Mouse (Mus musculus) embryonic stem cell, embryonic (primary cell): ENCODE results near the gene Ip6k3.

Source experiments
- CTCF ChIA-PET, 4 experiments: fragments of 300-600 bp in 2 of 4; fragments of 350-600 bp in 2 of 4; sonication (Branson Sonifier 250); formaldehyde crosslinking; loops; one replicate each; lab custom pipeline; 2022; ENCODE audit warnings: inconsistent platforms in 2 of 4; lab: Charles Lee
- POLR2A ChIA-PET, 4 experiments: fragments of 300-600 bp in 2 of 4; fragments of 350-600 bp in 2 of 4; sonication (Branson Sonifier 250); formaldehyde crosslinking; loops; one replicate each; lab custom pipeline; 2022; ENCODE audit warnings: antibody characterized with exemption in 4 of 4, inconsistent platforms in 1 of 4; lab: Charles Lee

Gene Ip6k3

DNA sequence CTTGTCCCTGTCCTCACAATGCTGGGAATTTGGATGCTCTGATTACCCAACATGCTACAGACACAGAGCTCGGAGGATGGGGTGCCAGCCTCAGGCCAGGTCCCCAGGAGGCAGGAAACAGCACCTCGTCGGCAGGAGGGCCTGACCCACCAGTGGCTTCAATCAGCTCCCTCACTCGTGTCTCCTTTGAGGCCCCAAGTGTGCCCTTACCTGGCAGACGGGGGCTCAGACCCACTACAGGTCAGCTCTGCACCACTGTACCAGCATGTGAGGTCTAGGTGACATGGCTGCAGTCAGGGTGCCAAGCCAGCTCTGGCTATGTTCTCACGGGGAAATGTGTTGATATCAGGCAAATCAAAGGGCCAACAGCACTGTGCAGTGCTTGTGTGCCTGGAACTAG is 23.6 kb upstream of the Ip6k3 start:
- ChIA-PET CTCF (interaction anchor here in 3 of 4 experiments (1.2 to 3.4 kb wide), 7 partner anchors 10 to 201 kb away, joined by 3 to 37 read pairs (median 9); no protein-coding TSS in a partner anchor), POLR2A (interaction anchor here in 2 of 4 experiments (0.9 to 4.5 kb wide), 15 partner anchors 10 to 66 kb away, joined by 3 to 37 read pairs (median 5); partner anchors contain the start of genes Lemd2 (in 2 of the 2) and Uqcc2 (in 1 of the 2))

DNA sequence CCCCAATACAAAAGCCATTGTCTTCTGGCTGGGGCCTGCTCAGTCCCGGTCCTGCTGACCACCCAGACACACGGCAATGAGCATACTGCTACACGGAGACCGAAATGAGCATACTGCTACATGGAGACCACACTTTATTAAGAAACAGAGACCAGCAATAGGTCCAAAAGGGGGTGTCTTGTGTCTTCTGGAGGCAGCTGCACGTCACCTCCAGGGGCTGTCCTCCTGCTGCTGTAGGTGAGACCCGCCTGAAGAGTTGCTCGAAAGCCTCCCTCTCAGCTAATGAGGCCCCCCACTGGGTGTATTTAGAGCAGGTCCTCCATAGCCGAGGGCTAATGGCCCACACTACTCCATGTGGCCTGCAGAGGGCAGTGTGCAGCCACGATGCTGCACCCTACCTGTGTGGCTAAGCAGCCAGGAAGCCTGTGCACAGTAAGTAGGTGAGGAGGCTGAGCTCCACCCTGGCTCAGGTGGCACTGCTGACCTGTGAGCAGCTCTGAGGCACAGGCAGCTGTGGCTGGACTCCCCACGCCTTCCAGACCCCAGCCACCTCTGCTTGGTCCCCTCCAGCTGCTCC is 22.1 kb upstream of the Ip6k3 start:
- ChIA-PET CTCF (interaction anchor here (0.5 to 3.4 kb wide), 83 partner anchors 8 to 345 kb away, joined by 3 to 37 read pairs (median 4); partner anchors contain the start of genes Lemd2 (in 2 of the 4), Bak1 (in 1 of the 4) and Uqcc2 (in 1 of the 4)), POLR2A (interaction anchor here (0.5 to 4.5 kb wide), 38 partner anchors 11 to 312 kb away, joined by 3 to 37 read pairs (median 4); partner anchors contain the start of genes Lemd2 (in 3 of the 4), Bak1 (in 1 of the 4) and Uqcc2 (in 1 of the 4))

DNA sequence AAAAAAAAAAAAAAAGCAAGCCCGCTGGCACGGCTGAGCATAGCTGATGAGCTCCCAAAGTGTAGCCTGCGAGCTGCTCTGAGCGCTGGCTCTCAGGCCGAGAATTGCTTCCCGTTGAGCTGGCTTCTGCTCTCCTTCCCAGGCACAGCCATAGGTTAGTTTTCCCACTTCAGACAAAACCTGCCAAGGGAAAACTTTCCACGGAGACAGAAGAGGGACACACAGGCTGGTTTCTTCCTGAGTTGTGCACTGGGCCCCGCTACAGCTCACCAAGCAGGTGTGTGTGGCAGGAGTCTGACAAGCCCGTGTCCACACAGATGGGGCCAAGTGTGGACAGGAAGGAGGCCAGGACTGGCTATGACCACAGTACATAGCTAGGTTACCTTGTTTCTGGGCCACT is 21.3 kb upstream of the Ip6k3 start:
- POLR2A ChIA-PET = interaction anchor here in 3 of 4 experiments (0.5 to 4.5 kb wide), 29 partner anchors 9 to 375 kb away, joined by 3 to 37 read pairs (median 4); partner anchors contain the start of genes Lemd2 (in 3 of the 3) and Ip6k3 (in 1 of the 3)
- CTCF ChIA-PET = interaction anchor here (0.6 to 3.4 kb wide), 29 partner anchors 9 to 501 kb away, joined by 3 to 37 read pairs (median 4); partner anchors contain the start of gene Uqcc2 (in 2 of the 4)

GRCm38 (mm10) chr17:27187059-27187458 is 19.5 kb upstream of the Ip6k3 start:
- POLR2A ChIA-PET = interaction anchor here in 2 of 4 experiments (1.0 to 4.5 kb wide), 3 partner anchors 8 to 25 kb away, joined by 3 to 29 read pairs (median 5); no protein-coding TSS in a partner anchor
- CTCF ChIA-PET = interaction anchor here in 3 of 4 experiments (0.5 to 1.5 kb wide), 5 partner anchors 9 to 315 kb away, joined by 3 to 4 read pairs (median 4); partner anchors contain the start of gene Uqcc2 (in 1 of the 3)

DNA sequence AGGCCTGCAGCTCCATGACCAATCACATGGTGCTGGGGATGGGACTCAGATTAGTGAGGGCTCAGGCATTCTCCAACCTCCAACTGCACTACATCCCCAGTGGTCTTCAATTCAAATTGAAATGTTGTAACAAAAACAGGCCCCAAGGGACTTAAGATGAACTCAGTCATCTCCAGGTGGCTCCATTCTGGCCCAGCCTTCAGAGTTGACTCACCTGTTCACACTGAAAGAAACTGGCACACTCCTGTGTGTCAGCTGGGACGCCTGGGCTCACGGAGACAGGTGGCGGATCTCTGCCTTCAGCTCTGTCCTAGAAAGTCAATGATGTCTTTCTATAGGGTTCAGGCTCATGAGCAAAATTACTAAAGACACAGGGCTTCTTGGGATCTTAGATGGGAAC is 18.5 kb upstream of the Ip6k3 start:
- POLR2A ChIA-PET = interaction anchor here in 2 of 4 experiments (0.8 to 1.4 kb wide), 8 partner anchors 9 to 139 kb away, joined by 3 to 5 read pairs (median 4); partner anchors contain the start of gene Uqcc2 (in 1 of the 2)
- CTCF ChIA-PET = interaction anchor here in 2 of 4 experiments (0.9 to 1.5 kb wide), 5 partner anchors 10 to 139 kb away, joined by 3 to 4 read pairs (median 3); no protein-coding TSS in a partner anchor

DNA sequence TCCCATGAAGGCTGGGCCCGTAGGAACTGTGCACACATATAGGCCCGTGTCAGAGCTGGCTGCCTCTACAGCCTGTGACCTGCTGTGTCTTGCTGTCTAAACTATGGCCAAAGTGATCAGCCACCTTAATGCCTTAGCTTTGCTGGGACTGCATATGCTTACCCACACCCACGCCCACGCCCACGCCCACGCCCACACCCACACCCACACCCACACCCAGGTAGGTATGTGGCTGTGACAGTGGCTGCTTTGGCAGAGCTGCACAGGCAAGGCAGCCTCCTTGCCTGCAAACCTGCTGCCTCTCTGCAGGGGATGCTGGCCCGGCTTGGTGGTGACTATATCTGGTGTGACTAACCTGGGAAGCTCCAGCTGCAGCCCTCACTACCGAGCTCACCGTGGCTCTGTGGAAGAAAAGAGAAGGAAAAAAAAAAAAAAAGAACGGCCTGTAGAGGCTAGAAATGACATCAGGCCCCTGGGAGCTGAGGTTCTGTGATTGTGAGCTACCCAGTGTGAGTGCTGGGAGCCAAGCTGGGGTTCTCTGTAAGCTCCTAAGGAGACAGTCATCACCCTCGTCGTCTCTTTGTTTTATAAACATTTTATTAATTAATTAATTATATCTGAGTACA is 16.2 kb upstream of the Ip6k3 start:
- CTCF ChIA-PET = interaction anchor here in 3 of 4 experiments (0.6 to 1.6 kb wide), 18 partner anchors 9 to 1408 kb away, joined by 3 to 7 read pairs (median 3); partner anchors contain the start of gene Bak1 (in 1 of the 3)
- POLR2A ChIA-PET = interaction anchor here in 2 of 4 experiments (0.6 to 2.0 kb wide), 12 partner anchors 8 to 434 kb away, joined by 3 to 5 read pairs (median 4); partner anchors contain the start of gene Lemd2 (in 1 of the 2)

- ChIA-PET POLR2A (interaction anchor here in 1 of 4 experiments (0.8 to 2.0 kb wide), 3 partner anchors 16 to 55 kb away, joined by 3 to 4 read pairs (median 3); no protein-coding TSS in a partner anchor), CTCF (interaction anchor here in 1 of 4 experiments (4.5 kb wide), 1 partner anchor 7 kb away, joined by 37 read pairs; no protein-coding TSS in a partner anchor)
Observed at GRCm38 (mm10) chr17:27182401-27182800, 14.8 kb upstream of the Ip6k3 start.

GRCm38 (mm10) chr17:27181666-27182065 is 14.1 kb upstream of the Ip6k3 start:
- CTCF ChIA-PET = interaction anchor here in 2 of 4 experiments (0.6 to 4.5 kb wide), 4 partner anchors 8 to 286 kb away, joined by 3 to 37 read pairs (median 4); no protein-coding TSS in a partner anchor
- POLR2A ChIA-PET = interaction anchor here in 2 of 4 experiments (0.8 to 1.1 kb wide), 4 partner anchors 12 to 144 kb away, joined by 3 read pairs; no protein-coding TSS in a partner anchor

- POLR2A ChIA-PET = interaction anchor here in 3 of 4 experiments (0.6 to 2.9 kb wide), 30 partner anchors 10 to 1224 kb away, joined by 3 to 29 read pairs (median 6); partner anchors contain the start of genes Hmga1 (in 2 of the 3), Uqcc2 (in 2 of the 3), Cuta (in 1 of the 3) and Lemd2 (in 1 of the 3)
- CTCF ChIA-PET = interaction anchor here in 3 of 4 experiments (0.6 to 4.5 kb wide), 3 partner anchors 10 to 153 kb away, joined by 3 to 37 read pairs (median 3); no protein-coding TSS in a partner anchor
Observed at GRCm38 (mm10) chr17:27179681-27180280, 12.2 kb upstream of the Ip6k3 start.

DNA sequence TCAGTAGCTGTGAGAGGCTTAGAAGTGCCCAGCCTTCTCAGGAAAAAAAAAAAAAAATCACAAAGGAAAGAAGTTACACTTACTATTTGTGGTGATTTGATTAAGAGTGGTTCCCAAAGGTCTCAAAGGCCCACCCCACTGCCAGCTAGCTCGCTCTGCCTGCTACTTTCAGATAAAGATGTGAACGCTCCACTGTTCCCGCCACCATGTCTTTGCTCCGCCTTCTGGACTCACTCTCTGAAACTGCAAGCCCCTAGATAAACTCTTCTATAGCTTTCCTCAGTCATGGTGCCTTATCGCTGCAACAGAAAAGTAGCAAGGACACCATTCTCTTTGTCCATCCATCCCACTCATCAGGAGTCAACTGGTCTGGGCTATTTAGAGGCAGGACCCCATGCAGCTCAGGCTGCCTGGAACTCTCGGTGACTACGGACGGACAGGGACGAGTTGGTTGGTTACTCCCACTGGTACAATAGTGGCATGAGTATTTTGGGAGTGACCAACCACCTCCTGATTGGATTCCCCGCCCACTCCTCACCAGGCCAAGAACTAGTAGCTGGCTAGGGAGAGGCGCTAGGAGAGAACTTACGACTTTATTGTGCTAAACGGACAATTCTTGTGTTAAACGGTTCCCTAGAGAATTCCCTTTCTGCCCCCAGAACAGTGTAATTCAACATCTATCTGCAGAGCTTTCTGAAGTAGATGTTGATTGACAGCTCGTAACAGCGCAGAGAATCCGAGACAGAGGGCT is 11.0 kb upstream of the Ip6k3 start:
- CTCF ChIA-PET = interaction anchor here in 3 of 4 experiments (0.5 to 4.5 kb wide), 16 partner anchors 11 to 516 kb away, joined by 3 to 37 read pairs (median 3); partner anchors contain the start of genes Atp6v0e (in 1 of the 3), Bak1 (in 1 of the 3), Cuta (in 1 of the 3) and Kifc5b (in 1 of the 3)

GRCm38 (mm10) chr17:27178019-27178418 is 10.4 kb upstream of the Ip6k3 start:
- CTCF ChIA-PET = interaction anchor here in 3 of 4 experiments (0.6 to 4.5 kb wide), 7 partner anchors 12 to 511 kb away, joined by 3 to 37 read pairs (median 3); partner anchors contain the start of gene Bak1 (in 1 of the 3)
- POLR2A ChIA-PET = interaction anchor here (0.6 to 2.9 kb wide), 49 partner anchors 8 to 472 kb away, joined by 3 to 29 read pairs (median 5); partner anchors contain the start of genes Hmga1 (in 2 of the 4), Lemd2 (in 2 of the 4), Uqcc2 (in 2 of the 4) and Itpr3 (in 1 of the 4)

More for the DNA sequence above, 11.0 kb upstream of the Ip6k3 start:
- POLR2A ChIA-PET = interaction anchor here (0.5 to 2.9 kb wide), 75 partner anchors 8 to 1746 kb away, joined by 3 to 29 read pairs (median 4); partner anchors contain the start of genes Uqcc2 (in 3 of the 4), Hmga1 (in 2 of the 4), Lemd2 (in 2 of the 4) and Cuta (in 1 of the 4)

DNA sequence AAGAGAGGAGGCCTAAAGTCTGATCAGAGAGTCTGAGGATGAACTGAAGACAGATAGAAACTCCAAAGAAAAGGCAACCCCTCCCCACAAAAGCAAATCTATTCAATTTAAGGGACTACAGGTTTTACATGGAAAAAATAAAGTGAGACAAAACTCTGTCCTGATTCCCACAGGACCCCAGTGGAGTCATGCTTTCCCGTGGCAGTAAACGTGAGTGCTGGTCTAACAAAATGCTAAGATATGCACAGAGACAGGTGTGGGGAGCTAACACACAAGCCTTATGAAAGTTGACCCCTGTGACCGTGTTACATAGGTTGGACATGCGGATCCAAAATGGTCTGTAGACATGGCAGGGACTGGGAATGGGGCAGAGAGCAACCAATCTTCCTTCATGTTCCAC is 9.2 kb upstream of the Ip6k3 start:
- ChIA-PET POLR2A (no interaction called here), CTCF (no interaction called here)

DNA sequence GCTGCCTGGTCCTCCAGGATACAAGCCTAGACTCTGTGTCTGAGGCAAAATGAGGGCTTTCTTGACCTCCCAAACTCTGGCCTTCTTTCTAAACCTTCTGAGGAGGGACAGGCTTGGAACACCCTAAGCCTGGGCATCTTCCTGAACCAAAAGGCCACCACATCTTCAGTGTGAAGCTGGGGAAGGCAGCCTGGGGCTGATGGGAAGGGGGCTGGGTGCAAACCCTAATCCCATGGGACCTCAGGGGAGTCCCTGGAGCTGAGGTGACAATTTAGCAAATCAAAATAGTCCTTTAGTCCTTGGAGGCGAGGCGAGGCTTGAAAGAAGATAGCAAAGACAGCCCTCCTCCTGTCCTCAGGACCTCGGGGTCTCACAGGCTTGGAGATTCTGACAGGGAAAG is 8.7 kb upstream of the Ip6k3 start:
- ChIA-PET CTCF (interaction anchor here in 1 of 4 experiments (0.5 kb wide), 1 partner anchor 57 kb away, joined by 5 read pairs; no protein-coding TSS in a partner anchor), POLR2A (no interaction called here)

GRCm38 (mm10) chr17:27175196-27175874 is 7.7 kb upstream of the Ip6k3 start:
- ChIA-PET POLR2A (interaction anchor here in 2 of 4 experiments (0.6 to 0.7 kb wide), 2 partner anchors 9 to 381 kb away, joined by 3 to 4 read pairs; partner anchors contain the start of gene Hmga1 (in 1 of the 2)), CTCF (interaction anchor here in 2 of 4 experiments (0.5 to 1.6 kb wide), 4 partner anchors 9 to 173 kb away, joined by 3 to 6 read pairs (median 4); no protein-coding TSS in a partner anchor)

- CTCF ChIA-PET = interaction anchor here in 3 of 4 experiments (0.5 to 1.6 kb wide), 4 partner anchors 21 to 74 kb away, joined by 3 to 8 read pairs (median 4); no protein-coding TSS in a partner anchor
- POLR2A ChIA-PET = no interaction called here
Observed at GRCm38 (mm10) chr17:27173715-27174114, 6.1 kb upstream of the Ip6k3 start.
